Mouse (Mus musculus): ENCODE data around the gene Rab21. TPM values are rescaled to one million over a fixed set of nuclear protein-coding genes. Genes with fewer than 3 reads are reported as not detected.
A peak's percentile ranks its signal among the peaks of the same experiment; 100 is the strongest.

Gene Rab21
- polyA plus RNA-seq, 1 experiment from 2014 or later: 5.3 TPM

- Histone ChIP-seq H3K36me3 (no peaks in the 10 kb centered on the region), H3K9ac (replicated peaks) (peak overlapping the region; percentile 79), H3K9me3 (no peaks in the 10 kb centered on the region), H3K4me3 (replicated peaks) (peak overlapping the region; percentile 90), H3K4me1 (replicated peaks) (peaks cover 26% of the 10 kb centered on the region), H3K4me2 (peak overlapping the region; percentile 76), H3K27me3 (no peaks in the 10 kb centered on the region), H3K27ac (peak overlapping the region; percentile 64; the same call in 1 of the 2 replicates)
- ATAC-seq (ENCODE audit: insufficient number of reproducible peaks, insufficient read depth, low FRiP score, low TSS enrichment, low read depth): no peak
- 29% methylated on average over 38 of the region's 38 CpGs for WGBS
Observed at GRCm38 (mm10) chr10:115250235-115251087, 64.9 kb downstream of the Rab21 start.

DNA sequence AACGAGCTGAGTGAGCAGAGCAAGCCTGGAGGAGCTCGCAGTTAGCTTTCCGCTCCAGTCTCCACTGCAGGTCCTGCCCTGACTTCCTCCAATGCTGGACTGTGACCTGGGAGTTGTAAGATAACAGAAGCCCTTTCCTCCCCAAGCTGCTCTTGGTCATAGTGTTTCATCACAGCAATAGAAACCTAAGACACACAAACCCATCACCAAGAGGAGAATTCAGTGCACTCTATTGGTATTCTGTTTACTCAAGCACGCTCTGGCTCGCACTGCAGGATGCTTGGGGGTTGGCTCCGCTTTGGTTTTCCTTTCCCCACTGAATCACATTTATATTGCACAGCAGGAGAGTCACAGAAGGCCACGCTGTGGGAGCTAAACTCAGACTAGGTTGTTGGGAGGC, 67.4 kb downstream of the Rab21 start:
- Histone ChIP-seq H3K4me1 (replicated peaks) (peaks cover 26% of the 10 kb centered on the region), H3K4me3 (replicated peaks) (no peak overlapping the region), H3K27me3 (no peaks in the 10 kb centered on the region), H3K9me3 (no peaks in the 10 kb centered on the region), H3K27ac (no peak overlapping the region), H3K9ac (replicated peaks) (no peak overlapping the region), H3K36me3 (no peaks in the 10 kb centered on the region), H3K4me2 (0 out of 2 replicates have a peak overlapping the region, but pooled peaks have one; percentile 6)
- WGBS: 57% methylated on average over 7 of the region's 7 CpGs
- ATAC-seq (ENCODE audit: insufficient number of reproducible peaks, insufficient read depth, low FRiP score, low TSS enrichment, low read depth): no peak

DNA sequence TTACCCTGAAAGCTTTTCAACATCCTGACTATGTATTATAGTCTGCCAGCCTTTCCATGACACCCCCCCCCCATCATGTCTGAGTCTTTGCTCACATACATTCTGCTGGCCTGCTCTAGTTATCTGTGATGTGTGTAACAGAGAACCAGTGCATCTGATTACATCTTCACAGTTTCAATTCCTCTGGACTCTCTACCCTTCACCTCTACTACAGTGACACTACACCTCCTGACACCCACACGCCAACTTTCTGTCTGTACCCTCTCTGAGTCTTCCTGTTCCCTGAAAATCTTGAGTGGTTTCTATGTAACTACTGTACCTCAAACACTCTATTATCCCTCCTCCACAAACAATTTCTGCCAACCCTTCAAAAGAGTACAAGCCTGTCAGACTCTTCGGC, 69.9 kb downstream of the Rab21 start:
- Histone ChIP-seq H3K4me1 (replicated peaks) (peaks cover 23% of the 10 kb centered on the region), H3K27me3 (no peaks in the 10 kb centered on the region), H3K36me3 (peaks cover under 1% of the 10 kb centered on the region; the same call in 1 of the 2 replicates), H3K9ac (replicated peaks) (no peak overlapping the region), H3K4me2 (no peak overlapping the region), H3K4me3 (replicated peaks) (no peak overlapping the region), H3K27ac (no peak overlapping the region), H3K9me3 (no peaks in the 10 kb centered on the region)
- 94% methylated on average over 2 of the region's 2 CpGs for WGBS
- no peak for ATAC-seq (ENCODE audit: insufficient number of reproducible peaks, insufficient read depth, low FRiP score, low TSS enrichment, low read depth)

DNA sequence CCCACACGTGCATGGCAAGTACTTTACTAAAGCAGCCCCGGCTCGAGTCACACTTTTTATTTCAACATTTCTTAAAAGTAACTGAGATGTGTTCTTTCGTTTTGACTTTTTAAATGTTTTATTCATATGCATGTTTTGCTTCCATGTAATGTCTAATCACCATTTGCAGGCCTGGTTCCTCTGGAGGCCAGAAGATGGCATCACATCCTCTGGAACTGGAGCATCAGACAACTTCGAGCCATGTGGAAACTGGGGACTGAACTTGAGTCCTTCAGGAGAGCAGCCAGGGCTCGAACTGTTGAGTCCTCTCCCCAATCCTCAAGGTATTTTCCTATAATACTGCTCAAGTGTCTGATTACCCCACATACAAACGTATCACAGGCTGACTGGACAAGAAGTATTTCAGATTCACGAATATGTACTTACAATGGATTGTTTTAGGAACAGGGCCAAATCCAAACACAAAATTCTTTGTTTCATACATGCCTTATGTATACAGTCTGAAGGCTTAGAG, 74.3 kb downstream of the Rab21 start:
- 84% methylated on average over 8 of the region's 8 CpGs for WGBS
- no peaks in the 10 kb centered on the region for H3K9me3 ChIP-seq
- H3K4me1 ChIP-seq (replicated peaks): no peaks in the 10 kb centered on the region; the same call in 1 of the 2 replicates
- peaks cover 33% of the 10 kb centered on the region for H3K36me3 ChIP-seq
- H3K4me2 ChIP-seq: no peak overlapping the region
- no peak overlapping the region for H3K4me3 ChIP-seq (replicated peaks)
- no peak overlapping the region for H3K27ac ChIP-seq
- no peak for ATAC-seq (ENCODE audit: insufficient number of reproducible peaks, insufficient read depth, low FRiP score, low TSS enrichment, low read depth)
- H3K9ac ChIP-seq (replicated peaks): no peak overlapping the region
- H3K27me3 ChIP-seq: no peaks in the 10 kb centered on the region

DNA sequence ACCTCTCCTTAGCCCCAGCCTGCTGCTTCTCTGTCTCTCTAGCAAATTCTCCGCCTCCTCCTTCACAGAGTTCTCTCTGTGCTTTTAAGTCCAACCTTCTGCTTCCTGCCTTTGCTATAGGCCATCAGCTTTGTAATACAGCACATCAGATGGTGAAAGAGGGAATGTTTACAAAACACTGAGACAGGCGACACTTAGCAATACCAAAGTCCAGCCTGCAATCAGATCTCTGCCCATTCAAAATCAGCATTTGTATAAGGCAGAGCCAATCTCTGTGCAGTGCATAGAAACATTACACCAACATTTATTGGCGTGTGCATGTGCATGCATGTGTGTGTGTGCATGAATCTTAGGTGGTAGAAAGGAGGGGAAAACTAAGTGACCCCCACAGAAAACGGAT, 77.5 kb downstream of the Rab21 start:
- Histone ChIP-seq H3K4me3 (replicated peaks) (no peak overlapping the region), H3K27me3 (no peaks in the 10 kb centered on the region), H3K36me3 (peaks cover 48% of the 10 kb centered on the region), H3K9me3 (no peaks in the 10 kb centered on the region), H3K9ac (replicated peaks) (no peak overlapping the region), H3K4me1 (replicated peaks) (no peaks in the 10 kb centered on the region; the same call in 1 of the 2 replicates), H3K4me2 (no peak overlapping the region), H3K27ac (no peak overlapping the region)
- no peak for ATAC-seq (ENCODE audit: insufficient number of reproducible peaks, insufficient read depth, low FRiP score, low TSS enrichment, low read depth)
- WGBS: 93% methylated on average over 4 of the region's 4 CpGs

Other genes with a start within 250 kb of the Rab21 start
- gene Tph2, start 130.6 kb downstream of the Rab21 start, polyA plus RNA-seq (2016; fragmentation: Nextera tagmentation; extraction: Ambion mirVana): not detected in 2 replicates
- gene Tbc1d15, start 64.1 kb downstream of the Rab21 start, polyA plus RNA-seq (2016; fragmentation: Nextera tagmentation; extraction: Ambion mirVana): 60.8 and 61.6 TPM in 2 replicates
- gene Tmem19, start 46.9 kb upstream of the Rab21 start, polyA plus RNA-seq (2016; fragmentation: Nextera tagmentation; extraction: Ambion mirVana): 24.7 and 26.4 TPM in 2 replicates
- gene Thap2, start 68.8 kb upstream of the Rab21 start, polyA plus RNA-seq (2016; fragmentation: Nextera tagmentation; extraction: Ambion mirVana): 24.5 and 30.1 TPM in 2 replicates
- 28.1 and 28.7 TPM in 2 replicates for gene Zfc3h1, start 69.4 kb upstream of the Rab21 start, polyA plus RNA-seq (2016; fragmentation: Nextera tagmentation; extraction: Ambion mirVana)